8 mouse cellular contexts compared by ENCODE assay signal in the genomic region with DNA sequence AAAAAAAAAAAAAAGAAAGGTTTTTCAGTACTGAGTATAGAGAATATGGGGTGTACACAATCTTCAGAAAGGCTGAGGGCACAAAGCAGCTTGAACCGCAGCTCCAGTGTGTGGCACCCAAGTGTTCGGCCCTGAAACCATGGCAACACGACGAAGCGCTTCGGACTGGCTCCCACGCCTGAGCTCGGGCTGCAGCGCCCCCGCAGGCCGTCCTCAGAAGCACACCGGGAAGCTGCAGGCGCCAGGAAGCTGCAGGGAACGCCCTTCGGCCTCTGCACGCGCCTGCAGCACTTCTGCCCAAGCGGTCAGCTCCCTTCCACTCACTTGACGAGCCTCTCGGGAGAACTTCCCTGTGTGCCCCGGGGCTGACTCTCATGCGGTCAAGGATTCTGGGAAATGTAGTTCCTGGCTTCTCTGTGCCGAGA. TPM values are rescaled to one million over a fixed set of nuclear protein-coding genes. Genes with fewer than 3 reads are reported as not detected.
DNase-seq lines count a peak whose midpoint lies in the region; ATAC-seq and TF ChIP-seq lines count a peak whose summit lies in the region.

No protein-coding gene starts in this region.

- no peak overlapping the region for H3K9ac ChIP-seq in embryonic facial prominence, embryonic 14.5 days (ENCODE audit: low read depth, low read length)
- no peak overlapping the region for H3K9ac ChIP-seq in limb, embryonic 14.5 days (ENCODE audit: low read depth, low read length, severe bottlenecking)
- no peak overlapping the region for H3K9ac ChIP-seq in midbrain, postnatal 0 days (replicated peaks; ENCODE audit: low read length, poor library complexity, severe bottlenecking)

- H3K27me3 ChIP-seq in embryonic facial prominence, embryonic 14.5 days (replicated peaks; ENCODE audit: control insufficient read depth, insufficient read depth, low read length): no peaks in the 10 kb centered on the region
- H3K27me3 ChIP-seq in limb, embryonic 14.5 days (ENCODE audit: control insufficient read depth, insufficient read depth, low read length): no peaks in the 10 kb centered on the region
- no peaks in the 10 kb centered on the region for H3K27me3 ChIP-seq in midbrain, postnatal 0 days (ENCODE audit: insufficient read depth, low read length)

- no peaks in the 10 kb centered on the region for H3K36me3 ChIP-seq in embryonic facial prominence, embryonic 14.5 days (ENCODE audit: control insufficient read depth, insufficient read depth, low read length)
- H3K36me3 ChIP-seq in limb, embryonic 14.5 days (ENCODE audit: control insufficient read depth, insufficient read depth, low read length): no peaks in the 10 kb centered on the region
- H3K36me3 ChIP-seq in midbrain, postnatal 0 days (ENCODE audit: insufficient read depth, low read length): no peaks in the 10 kb centered on the region

- H3K4me3 ChIP-seq in embryonic facial prominence, embryonic 14.5 days (ENCODE audit: low read depth, low read length): peak overlapping the region; percentile 34
- H3K4me3 ChIP-seq in limb, embryonic 14.5 days (replicated peaks; ENCODE audit: low read length): peak overlapping the region; percentile 32
- peak overlapping the region; percentile 29 for H3K4me3 ChIP-seq in midbrain, postnatal 0 days (ENCODE audit: low read depth, low read length)

- ATAC-seq in embryonic facial prominence, embryonic 14.5 days (ENCODE audit: low read depth): peak; percentile 95
- ATAC-seq in limb, embryonic 14.5 days (ENCODE audit: low FRiP score, low read depth): peak; percentile 88
- peak; percentile 92 for ATAC-seq in midbrain, postnatal 0 days (ENCODE audit: low FRiP score)

- no peak for TF ChIP-seq POLR2A in limb, embryonic 14.5 days (IDR thresholded peaks at IDR 0.05; ENCODE audit: borderline replicate concordance, extremely low read depth, insufficient read depth, insufficient read length)

- H3K4me1 ChIP-seq in embryonic facial prominence, embryonic 14.5 days (ENCODE audit: control insufficient read depth, insufficient read depth, low read length): peaks cover 3% of the 10 kb centered on the region; the same call in 1 of the 2 replicates
- H3K4me1 ChIP-seq in limb, embryonic 14.5 days (ENCODE audit: control insufficient read depth, insufficient read depth, low read length): peaks cover 15% of the 10 kb centered on the region
- peaks cover 3% of the 10 kb centered on the region; the same call in 1 of the 2 replicates for H3K4me1 ChIP-seq in midbrain, postnatal 0 days (ENCODE audit: insufficient read depth, low read length)

- H3K9me3 ChIP-seq in embryonic facial prominence, embryonic 14.5 days (ENCODE audit: control insufficient read depth, low read length): no peaks in the 10 kb centered on the region
- H3K9me3 ChIP-seq in limb, embryonic 14.5 days (ENCODE audit: control insufficient read depth, low read length): no peaks in the 10 kb centered on the region
- H3K9me3 ChIP-seq in midbrain, postnatal 0 days (ENCODE audit: low read length): no peaks in the 10 kb centered on the region

- TF ChIP-seq CTCF in midbrain, postnatal 0 days (IDR thresholded peaks at IDR 0.05): peak; percentile 97

- WGBS in embryonic facial prominence, embryonic 14.5 days: under 1% methylated on average over 20 of the region's 23 CpGs
- 0% methylated on average over 18 of the region's 23 CpGs for WGBS in limb, embryonic 14.5 days
- WGBS in midbrain, postnatal 0 days: under 1% methylated on average over 23 of the region's 23 CpGs

- H3K4me2 ChIP-seq in embryonic facial prominence, embryonic 14.5 days (ENCODE audit: low read depth, low read length): peak overlapping the region; percentile 52
- H3K4me2 ChIP-seq in limb, embryonic 14.5 days (replicated peaks; ENCODE audit: low read depth, low read length, severe bottlenecking): peak overlapping the region; percentile 41
- H3K4me2 ChIP-seq in midbrain, postnatal 0 days (ENCODE audit: low read depth, low read length, poor library complexity, severe bottlenecking): peak overlapping the region; percentile 48

- peak; percentile 99 for DNase-seq in 3T3-L1 (ENCODE audit: low read depth, low spot score)
- peak; percentile 91 to 94 for DNase-seq in adrenal gland, postnatal 4 days (ENCODE audit: low spot score in 2 of 2)
- peak; percentile 98 for DNase-seq in embryonic facial prominence, embryonic 14.5 days (ENCODE audit: low spot score)
- DNase-seq in heart, adult 8-10 months (ENCODE audit: low spot score): peak; percentile 96
- peak; percentile 99 for DNase-seq in kidney, adult 9 months
- peak; percentile 95 for DNase-seq in limb, embryonic 14.5 days (ENCODE audit: low spot score)
- DNase-seq in midbrain, postnatal 0 days (ENCODE audit: low spot score): peak; percentile 97
- peak; percentile 86 to 89 for DNase-seq in spleen, postnatal 14 days (ENCODE audit: low spot score in 2 of 2)

- H3K27ac ChIP-seq in embryonic facial prominence, embryonic 14.5 days (replicated peaks; ENCODE audit: low read depth, low read length): peak overlapping the region; percentile 30
- no peak overlapping the region; the same call in 1 of the 2 replicates for H3K27ac ChIP-seq in limb, embryonic 14.5 days (replicated peaks; ENCODE audit: low read depth, low read length)
- peak overlapping the region; percentile 52; the same call in 1 of the 2 replicates for H3K27ac ChIP-seq in midbrain, postnatal 0 days (ENCODE audit: low read depth, low read length)

RNA-seq across cellular contexts. Expression of a gene that starts 9.9 kb away (rescaled TPM):
- 10 to 100 TPM; 37.5 to 38.1 TPM for total RNA-seq in adrenal gland, postnatal 4 days (2021)
- polyA plus RNA-seq in embryonic facial prominence, embryonic 14.5 days (2014; fragmentation: Nextera tagmentation; extraction: Ambion mirVana): 19.0 and 20.6 TPM in 2 replicates
- total RNA-seq in heart, adult 8-10 months (2022): 10 to 100 TPM; 23.9 to 28.4 (median 26.4) TPM
- polyA plus RNA-seq in limb, embryonic 14.5 days (2012; rRNA removed): 57.5 and 74.5 TPM in 2 replicates
- 24.4 and 25.6 TPM in 2 replicates for polyA plus RNA-seq in limb, embryonic 14.5 days (2014; fragmentation: Nextera tagmentation; extraction: Ambion mirVana)
- 13.2 and 14.2 TPM in 2 replicates for total RNA-seq in midbrain, postnatal 0 days (2014; rRNA removed)
- polyA plus RNA-seq in midbrain, postnatal 0 days (2015; fragmentation: Nextera tagmentation; extraction: Ambion mirVana): 7.3 and 7.4 TPM in 2 replicates

RNA-seq across cellular contexts. Expression of a gene that starts 16.9 kb away (rescaled TPM):
- 10 to 100 TPM; 44.0 to 50.4 TPM for total RNA-seq in adrenal gland, postnatal 4 days (2021)
- 31.8 and 32.0 TPM in 2 replicates for polyA plus RNA-seq in embryonic facial prominence, embryonic 14.5 days (2014; fragmentation: Nextera tagmentation; extraction: Ambion mirVana)
- 10 to 100 TPM; 13.7 to 14.5 (median 14.1) TPM for total RNA-seq in heart, adult 8-10 months (2022)
- 20.7 and 21.2 TPM in 2 replicates for polyA plus RNA-seq in limb, embryonic 14.5 days (2012; rRNA removed)
- 31.4 and 31.6 TPM in 2 replicates for polyA plus RNA-seq in limb, embryonic 14.5 days (2014; fragmentation: Nextera tagmentation; extraction: Ambion mirVana)
- total RNA-seq in midbrain, postnatal 0 days (2014; rRNA removed): 193 and 233 TPM in 2 replicates
- polyA plus RNA-seq in midbrain, postnatal 0 days (2015; fragmentation: Nextera tagmentation; extraction: Ambion mirVana): 36.5 and 42.0 TPM in 2 replicates

RNA-seq across cellular contexts. Expression of a gene that starts 29.2 kb away (rescaled TPM):
- total RNA-seq in adrenal gland, postnatal 4 days (2021): 10 to 100 TPM; 23.4 to 47.3 TPM
- polyA plus RNA-seq in embryonic facial prominence, embryonic 14.5 days (2014; fragmentation: Nextera tagmentation; extraction: Ambion mirVana): 16.5 and 19.8 TPM in 2 replicates
- total RNA-seq in heart, adult 8-10 months (2022): 1 to 10 TPM in 3 of 4 experiments, under 1 TPM in 1; 0.44 to 2.5 (median 1.5) TPM
- polyA plus RNA-seq in limb, embryonic 14.5 days (2012; rRNA removed): 10.2 and 14.3 TPM in 2 replicates
- polyA plus RNA-seq in limb, embryonic 14.5 days (2014; fragmentation: Nextera tagmentation; extraction: Ambion mirVana): 15.3 and 18.7 TPM in 2 replicates
- total RNA-seq in midbrain, postnatal 0 days (2014; rRNA removed): 3.2 TPM in 2 replicates
- polyA plus RNA-seq in midbrain, postnatal 0 days (2015; fragmentation: Nextera tagmentation; extraction: Ambion mirVana): 4.9 and 5.1 TPM in 2 replicates
